In the genomic region with DNA sequence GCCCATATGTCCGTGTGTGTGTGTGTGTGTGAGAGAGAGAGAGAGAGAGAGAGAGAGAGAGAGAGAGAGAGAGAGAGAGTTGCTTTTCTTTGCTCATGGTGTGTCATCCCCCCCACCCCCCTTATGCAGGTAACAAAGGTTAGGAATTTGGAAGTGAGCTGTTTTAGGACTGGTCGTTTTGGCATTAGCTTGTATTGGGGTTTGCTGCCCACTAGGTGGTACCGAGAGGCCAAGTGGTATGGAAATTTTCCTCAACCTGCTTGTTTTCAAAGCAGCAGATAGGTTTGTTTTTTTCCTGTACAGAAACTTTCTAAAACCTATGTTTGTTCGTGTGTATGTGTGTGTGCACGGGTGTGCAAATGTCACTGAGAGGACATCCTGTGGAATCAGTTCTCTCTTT, we compare ENCODE assay signal across 11 mouse cellular contexts. TPM values are rescaled to one million over a fixed set of nuclear protein-coding genes. Genes with fewer than 3 reads are reported as not detected.
DNase-seq lines count a peak whose midpoint lies in the region; ATAC-seq and TF ChIP-seq lines count a peak whose summit lies in the region.
"Had no signal": no experiment of that assay in that cellular context is flagged by ENCODE, and none has a peak within 500 bp of the region (broad histone marks: within the 10 kb centered on the region; RNA-seq: fewer than 3 reads in every experiment).

No protein-coding gene starts in this region.

- no peak for DNase-seq in layer of hippocampus, adult 2 months (ENCODE audit: low spot score in 2 of 2)
- no peak for DNase-seq in layer of hippocampus, adult 8-10 months (ENCODE audit: low spot score in 2 of 2)
- DNase-seq in CD4-positive helper T cell, adult 2 months (ENCODE audit: low read depth, low spot score) = peak; percentile 13
- peak; percentile 44 for DNase-seq in MEL (ENCODE audit: low read depth, low spot score)
- DNase-seq in adrenal gland, adult (ENCODE audit: inconsistent age in 2 of 2, low spot score in 1 of 2) = no peak
- no peak for DNase-seq in adrenal gland, postnatal 36 days
- DNase-seq: gastrocnemius, postnatal 25 days; heart, postnatal 36 days had no signal

- H3K9me3 ChIP-seq in MEL (replicated peaks; ENCODE audit: insufficient read depth, low read length) = no peaks in the 10 kb centered on the region
- H3K9me3 ChIP-seq: neural tube, embryonic 13.5 days had no signal

- H3K36me3 ChIP-seq in MEL (ENCODE audit: control insufficient read depth in 1 of 2, insufficient read depth in 2 of 2, low read length in 2 of 2) = peaks cover 0 to 4% of the 10 kb centered on the region in 2 experiments; a peak in 2 of 4 replicates
- H3K36me3 ChIP-seq: neural tube, embryonic 13.5 days had no signal

- TF ChIP-seq EP300 in MEL (IDR thresholded peaks at IDR 0.05; ENCODE audit: low read depth in 1 of 2, low read length in 2 of 2) = no peak

- H3K4me3 ChIP-seq in layer of hippocampus, adult 2 months = no peak overlapping the region
- no peak overlapping the region for H3K4me3 ChIP-seq in MEL (ENCODE audit: control insufficient read depth in 1 of 2, insufficient read depth in 1 of 2, low read depth in 2 of 2, low read length in 2 of 2)
- H3K4me3 ChIP-seq: megakaryocyte, embryonic 14.5 days; neural tube, embryonic 13.5 days had no signal

- no peaks in the 10 kb centered on the region for H3K79me2 ChIP-seq in MEL (ENCODE audit: control insufficient read depth, insufficient read depth, low read length, poor library complexity)

- H3K9ac ChIP-seq in MEL (ENCODE audit: control insufficient read depth, low read depth, low read length, poor library complexity, severe bottlenecking) = no peak overlapping the region
- H3K9ac ChIP-seq: neural tube, embryonic 13.5 days had no signal

- TF ChIP-seq CTCF in layer of hippocampus, adult 2 months (conservative IDR thresholded peaks at IDR 0.05) = peak; percentile 47
- TF ChIP-seq CTCF in MEL (IDR thresholded peaks at IDR 0.05 in 2 of 3, conservative IDR thresholded peaks at IDR 0.05 in 1 of 3; ENCODE audit: control insufficient read depth in 1 of 3, insufficient read depth in 1 of 3, low read depth in 2 of 3, low read length in 3 of 3, poor library complexity in 1 of 3, severe bottlenecking in 1 of 3) = peak in 2 of 3 experiments; percentile 16 to 60; a peak in 4 of 6 replicates

- TF ChIP-seq POLR2A in MEL (IDR thresholded peaks at IDR 0.05; ENCODE audit: control insufficient read depth in 1 of 2, insufficient read depth in 1 of 2, low read depth in 1 of 2, low read length in 2 of 2, poor library complexity in 1 of 2) = no peak

- H3K27ac ChIP-seq in layer of hippocampus, adult 2 months = no peak overlapping the region
- H3K27ac ChIP-seq in MEL (ENCODE audit: control insufficient read depth, low read depth, low read length) = no peak overlapping the region
- H3K27ac ChIP-seq: neural tube, embryonic 13.5 days had no signal

- ATAC-seq in hematopoietic stem cell, adult 5-6 weeks (replicated peaks in 1 of 2; ENCODE audit: insufficient read depth in 1 of 2, low FRiP score in 2 of 2, low TSS enrichment in 1 of 2, low read depth in 1 of 2, poor library complexity in 2 of 2, severe bottlenecking in 2 of 2) = peak; percentile 53 to 70; a peak in 3 of 4 replicates

- H3K27me3 ChIP-seq in MEL (ENCODE audit: control insufficient read depth in 1 of 2, insufficient read depth in 2 of 2, low read length in 2 of 2) = no peaks in the 10 kb centered on the region
- H3K27me3 ChIP-seq: megakaryocyte, embryonic 14.5 days; neural tube, embryonic 13.5 days had no signal

- peak; percentile 31 for TF ChIP-seq RAD21 in MEL (IDR thresholded peaks at IDR 0.05; ENCODE audit: low read depth, low read length)

- peaks cover 0 to 3% of the 10 kb centered on the region in 2 experiments; a peak in 1 of 4 replicates for H3K4me1 ChIP-seq in MEL (ENCODE audit: control insufficient read depth in 1 of 2, insufficient read depth in 2 of 2, low read length in 2 of 2)
- H3K4me1 ChIP-seq: neural tube, embryonic 13.5 days had no signal

TF ChIP-seq in MEL, 35 proteins besides CTCF, POLR2A, EP300 and RAD21:
- no peak for TF ChIP-seq MAFK (IDR thresholded peaks at IDR 0.05; ENCODE audit: borderline replicate concordance, low read depth, low read length)
- peak; percentile 39 for TF ChIP-seq SMC3 (IDR thresholded peaks at IDR 0.05; ENCODE audit: low read depth, low read length)

RNA-seq across cellular contexts. Expression of a gene that starts 17.0 kb away (rescaled TPM):
- total RNA-seq in layer of hippocampus, adult 2 months (2021) = under 1 TPM; 0.61 to 0.84 TPM
- total RNA-seq in layer of hippocampus, adult 8-10 months (2022) = 1 to 10 TPM in 2 of 4 experiments, under 1 TPM in 2; 0.64 to 3.3 (median 1.5) TPM
- total RNA-seq in MEL (2012; rRNA removed) = 0.08 and 0.10 TPM in 2 replicates
- under 1 TPM in 1 of 2 experiments, not detected in 1; 0.36 TPM for polyA plus RNA-seq in MEL (2012; ENCODE audit: insufficient read depth in 1 of 2, insufficient read length in 2 of 2, low read depth in 1 of 2, low replicate concordance in 2 of 2, missing spikeins in 1 of 2)
- total RNA-seq in hematopoietic stem cell, adult 5-6 weeks (2017) = 1.0 TPM in 1 of 2 replicates, not detected in the other
- total RNA-seq in adrenal gland, postnatal 36 days (2021) = 10 to 100 TPM; 39.7 to 57.0 TPM

RNA-seq across cellular contexts. Expression of a gene that starts 26.0 kb away (rescaled TPM):
- 10 to 100 TPM; 22.0 to 30.6 TPM for total RNA-seq in layer of hippocampus, adult 2 months (2021)
- 10 to 100 TPM; 19.6 to 27.3 (median 25.7) TPM for total RNA-seq in layer of hippocampus, adult 8-10 months (2022)
- 64.2 and 77.4 TPM in 2 replicates for total RNA-seq in MEL (2012; rRNA removed)
- polyA plus RNA-seq in MEL (2012; ENCODE audit: insufficient read depth in 1 of 2, insufficient read length in 2 of 2, low read depth in 1 of 2, low replicate concordance in 2 of 2, missing spikeins in 1 of 2) = 100 to 1,000 TPM in 1 of 2 experiments, not detected in 1; 107 TPM
- total RNA-seq in hematopoietic stem cell, adult 5-6 weeks (2017) = 29.2 and 57.2 TPM in 2 replicates
- 10 to 100 TPM; 20.8 to 21.9 TPM for total RNA-seq in adrenal gland, postnatal 36 days (2021)

RNA-seq across cellular contexts. Expression of a gene that starts 29.0 kb away (rescaled TPM):
- total RNA-seq in layer of hippocampus, adult 2 months (2021) = 10 to 100 TPM; 11.4 to 11.5 TPM
- total RNA-seq in layer of hippocampus, adult 8-10 months (2022) = 10 to 100 TPM; 11.3 to 15.4 (median 13.9) TPM
- total RNA-seq in MEL (2012; rRNA removed) = 0.69 and 1.0 TPM in 2 replicates
- polyA plus RNA-seq in MEL (2012; ENCODE audit: insufficient read depth in 1 of 2, insufficient read length in 2 of 2, low read depth in 1 of 2, low replicate concordance in 2 of 2, missing spikeins in 1 of 2) = 1 to 10 TPM in 1 of 2 experiments, not detected in 1; 3.5 TPM
- total RNA-seq in hematopoietic stem cell, adult 5-6 weeks (2017) = 15.4 and 17.8 TPM in 2 replicates
- total RNA-seq in adrenal gland, postnatal 36 days (2021) = 10 to 100 TPM; 16.2 to 20.2 TPM

RNA-seq across cellular contexts. Expression of a gene that starts 30.2 kb away (rescaled TPM):
- 10 to 100 TPM; 65.5 to 73.3 TPM for total RNA-seq in layer of hippocampus, adult 2 months (2021)
- 10 to 100 TPM; 60.8 to 71.5 (median 65.6) TPM for total RNA-seq in layer of hippocampus, adult 8-10 months (2022)
- 22.2 and 27.7 TPM in 2 replicates for total RNA-seq in MEL (2012; rRNA removed)
- 10 to 100 TPM in 1 of 2 experiments, not detected in 1; 36.7 TPM for polyA plus RNA-seq in MEL (2012; ENCODE audit: insufficient read depth in 1 of 2, insufficient read length in 2 of 2, low read depth in 1 of 2, low replicate concordance in 2 of 2, missing spikeins in 1 of 2)
- total RNA-seq in hematopoietic stem cell, adult 5-6 weeks (2017) = 34.6 and 48.0 TPM in 2 replicates
- 10 to 100 TPM; 60.1 to 77.1 TPM for total RNA-seq in adrenal gland, postnatal 36 days (2021)

RNA-seq across cellular contexts. Expression of a gene that starts 30.5 kb away (rescaled TPM):
- total RNA-seq in layer of hippocampus, adult 2 months (2021) = 10 to 100 TPM in 1 of 2 experiments, 1 to 10 TPM in 1; 9.4 to 10.9 TPM
- total RNA-seq in layer of hippocampus, adult 8-10 months (2022) = 10 to 100 TPM in 3 of 4 experiments, 1 to 10 TPM in 1; 9.5 to 13.9 (median 11.6) TPM
- 2.2 and 3.1 TPM in 2 replicates for total RNA-seq in MEL (2012; rRNA removed)
- polyA plus RNA-seq in MEL (2012; ENCODE audit: insufficient read depth in 1 of 2, insufficient read length in 2 of 2, low read depth in 1 of 2, low replicate concordance in 2 of 2, missing spikeins in 1 of 2) = 1 to 10 TPM in 1 of 2 experiments, not detected in 1; 8.6 TPM
- total RNA-seq in hematopoietic stem cell, adult 5-6 weeks (2017) = 4.9 and 6.8 TPM in 2 replicates
- total RNA-seq in adrenal gland, postnatal 36 days (2021) = 1 to 10 TPM; 7.6 to 8.9 TPM

Comparison
In these comparisons a context has a peak if more than half of its experiments do, and no peak if none do; other contexts are left out.
1. DNase-seq: peak in CD4-positive helper T cell, adult 2 months (single experiment) and MEL (single experiment); none in layer of hippocampus, adult 2 months (0 of 2), layer of hippocampus, adult 8-10 months (0 of 2), adrenal gland, adult (0 of 2) and adrenal gland, postnatal 36 days (0 of 2).
2. RNA of a gene that starts 17.0 kb away (total RNA-seq): 39.7 to 57.0 TPM in adrenal gland, postnatal 36 days; 0.64 to 3.3 TPM in layer of hippocampus, adult 8-10 months, 0.61 to 0.84 TPM in layer of hippocampus, adult 2 months, 0.08 to 0.10 TPM in MEL and 1.0 TPM in hematopoietic stem cell, adult 5-6 weeks; every median in the first group is over 4 times any median in the second.